Mouse (Mus musculus): ENCODE measurements around the gene Stfa2l1. TPM values are rescaled to one million over a fixed set of nuclear protein-coding genes. Genes with fewer than 3 reads are reported as not detected.
"Not testable (repeated sequence)": the region's sequence is repeated elsewhere in the genome, so short reads cannot be mapped to it uniquely, and the experiment has no call there.

Stfa2l1 gene
- total RNA-seq (2021): not detected
- long read RNA-seq, experiment 1: 0 reads
- long read RNA-seq, experiment 2: 0 reads

- no peak for DNase-seq (ENCODE audit: low spot score)
Observed at GRCm38 (mm10) chr16:36156402-36156975, at the start of gene Stfa2l1. TSS of gene Stfa2l1 (plus strand) at chr16:36156811.

DNA sequence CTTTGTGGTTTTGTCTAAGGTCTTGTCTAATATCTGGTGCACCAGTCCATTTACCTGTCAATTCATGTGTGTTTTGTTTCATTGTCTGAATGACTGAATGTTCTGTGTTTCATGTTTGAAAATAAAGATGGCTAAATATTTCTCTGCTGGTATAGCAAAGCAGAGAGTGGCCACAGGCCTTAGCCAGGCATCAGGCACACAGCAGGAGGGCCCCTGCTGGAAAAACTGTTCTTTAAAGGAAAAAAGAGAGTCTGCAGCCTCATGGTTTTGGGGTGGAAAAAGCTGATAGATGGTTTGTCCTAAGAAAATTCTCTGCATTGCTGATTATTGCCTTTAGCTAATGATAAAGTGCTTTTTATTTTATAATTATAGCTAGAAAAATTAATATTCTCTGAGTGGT is 45.1 kb upstream of the Stfa2l1 start:
- not testable (repeated sequence) for DNase-seq (ENCODE audit: low spot score)

DNA sequence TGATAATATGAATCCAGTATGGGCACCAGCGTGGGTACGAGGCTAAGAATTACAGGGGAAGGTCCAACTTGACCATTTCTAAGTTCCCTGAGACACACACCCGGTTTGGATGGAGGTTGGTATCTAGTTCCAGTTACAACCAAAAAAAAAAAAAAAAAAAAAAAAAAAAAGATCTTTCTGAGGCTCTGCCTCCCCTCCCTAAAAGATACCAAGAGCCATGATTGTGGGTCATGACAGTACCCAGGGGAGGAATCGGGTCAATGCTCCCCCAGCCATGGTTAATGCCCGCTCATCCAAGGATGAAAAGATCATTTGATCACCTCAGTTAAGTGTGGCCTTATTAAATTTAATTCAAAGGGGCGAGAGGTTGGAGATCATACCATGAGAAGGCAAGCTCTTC is 40.9 kb upstream of the Stfa2l1 start:
- DNase-seq (ENCODE audit: low spot score): not testable (repeated sequence)

GRCm38 (mm10) chr16:36128092-36128491 is 28.5 kb upstream of the Stfa2l1 start:
- no peak for DNase-seq (ENCODE audit: low spot score)

GRCm38 (mm10) chr16:36131141-36131540 is 25.5 kb upstream of the Stfa2l1 start, which contains the start of gene Csta1:
TSS of gene Csta1 (minus strand) at chr16:36131241.
- no peak for DNase-seq (ENCODE audit: low spot score)

DNA sequence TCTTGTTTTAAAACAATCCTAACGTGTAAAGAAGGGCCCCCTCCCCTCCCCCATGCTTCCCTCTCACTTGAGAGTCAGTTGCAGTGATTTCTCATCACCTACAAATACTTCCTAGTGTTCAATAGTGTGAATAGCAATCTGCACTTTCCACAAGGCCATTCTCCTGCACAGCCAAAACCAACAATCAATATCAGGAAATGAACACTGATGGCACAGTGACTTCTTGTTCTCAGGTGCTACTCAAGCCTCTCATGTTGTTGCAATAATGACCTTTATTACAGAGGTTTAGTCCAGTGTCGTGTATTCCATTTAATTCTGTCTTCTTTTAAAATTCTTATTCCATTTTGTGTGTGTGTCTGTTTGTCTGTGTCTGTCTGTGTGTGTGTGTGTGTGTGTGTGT is 18.4 kb upstream of the Stfa2l1 start:
- DNase-seq (ENCODE audit: low spot score): no peak

DNA sequence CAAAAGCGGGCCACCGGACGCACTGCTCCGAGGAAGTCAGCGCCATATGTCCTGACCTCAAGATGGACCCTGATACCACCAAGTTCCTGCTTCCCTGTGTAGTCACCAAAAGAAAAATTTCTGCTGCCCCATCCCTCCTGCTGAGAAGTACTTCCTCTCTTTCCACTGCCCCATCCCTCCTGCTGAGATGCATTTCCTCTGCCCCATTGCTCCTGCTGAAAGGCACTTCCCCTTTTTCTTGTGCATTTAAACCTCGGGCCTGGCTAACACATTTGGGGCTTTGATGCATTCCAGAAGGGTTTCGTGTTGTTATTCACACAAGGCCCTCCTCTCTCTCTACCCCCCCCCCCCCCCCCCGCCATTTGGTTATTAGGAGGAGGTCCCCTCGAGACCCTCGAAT is 11.2 kb downstream of the Stfa2l1 start:
- DNase-seq (ENCODE audit: low spot score): not testable (repeated sequence)

DNA sequence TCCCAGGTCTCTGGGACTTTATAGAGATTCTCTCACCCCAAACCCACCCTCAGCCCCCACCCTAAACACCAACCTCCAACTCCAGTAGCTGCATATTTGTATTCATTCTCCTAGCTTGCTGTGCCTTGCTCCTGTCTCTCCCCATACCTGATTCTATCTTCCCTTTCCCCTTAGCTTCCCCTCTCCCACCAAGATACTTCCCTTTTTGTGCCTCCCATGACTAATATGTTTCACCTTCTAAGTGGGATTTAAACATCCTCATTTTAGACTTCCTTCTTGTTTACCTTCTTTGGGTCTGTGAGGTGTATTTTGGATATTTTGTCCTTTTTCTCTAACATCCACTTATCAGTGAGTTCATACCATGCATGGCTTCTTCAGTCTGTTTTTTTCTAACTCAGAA is 19.5 kb downstream of the Stfa2l1 start:
- DNase-seq (ENCODE audit: low spot score): no peak

DNA sequence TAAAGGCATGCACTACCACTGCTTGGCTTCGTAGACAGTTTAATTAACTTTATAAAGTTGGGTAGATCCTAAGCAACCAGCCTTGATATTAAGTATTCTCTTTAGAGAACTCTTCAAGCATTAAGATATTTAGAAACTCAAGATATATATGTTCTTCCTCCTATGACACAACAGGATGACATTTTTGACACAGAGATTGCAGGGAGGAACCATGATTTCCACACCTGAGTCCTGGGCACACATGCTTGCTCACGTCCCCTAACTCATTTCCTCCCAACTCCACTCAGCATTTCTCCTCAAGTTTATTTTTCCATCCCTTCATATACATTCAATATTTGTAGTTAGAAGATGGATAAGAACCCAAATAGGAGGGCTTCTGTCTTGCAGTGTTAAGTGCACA is 23.3 kb downstream of the Stfa2l1 start:
- DNase-seq (ENCODE audit: low spot score): no peak

- not testable (repeated sequence) for DNase-seq (ENCODE audit: low spot score)
Observed at GRCm38 (mm10) chr16:36183912-36184311, 27.3 kb downstream of the Stfa2l1 start, which contains the start of gene Gm5483. TSS of gene Gm5483 (plus strand) at chr16:36184212.

DNA sequence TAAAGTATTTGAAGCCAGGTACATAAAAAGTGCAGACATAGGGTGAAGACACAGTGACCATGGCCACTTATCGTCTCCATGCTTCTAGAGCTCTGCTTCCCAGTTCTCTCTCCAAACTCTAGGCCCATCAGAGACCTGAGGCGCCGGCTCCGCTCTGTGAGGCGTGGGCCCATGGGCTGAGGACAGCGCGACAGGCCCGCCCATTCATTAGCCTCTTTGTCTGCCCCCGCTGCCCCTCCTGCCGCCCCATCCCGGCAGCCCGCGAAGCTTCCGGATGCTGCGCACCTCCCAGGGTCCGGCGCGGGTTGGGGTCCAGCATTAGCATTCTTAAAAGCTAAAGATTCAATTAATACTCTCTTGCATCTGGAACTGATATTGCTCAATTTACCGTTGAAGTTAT is 42.6 kb downstream of the Stfa2l1 start:
- DNase-seq (ENCODE audit: low spot score): no peak

DNA sequence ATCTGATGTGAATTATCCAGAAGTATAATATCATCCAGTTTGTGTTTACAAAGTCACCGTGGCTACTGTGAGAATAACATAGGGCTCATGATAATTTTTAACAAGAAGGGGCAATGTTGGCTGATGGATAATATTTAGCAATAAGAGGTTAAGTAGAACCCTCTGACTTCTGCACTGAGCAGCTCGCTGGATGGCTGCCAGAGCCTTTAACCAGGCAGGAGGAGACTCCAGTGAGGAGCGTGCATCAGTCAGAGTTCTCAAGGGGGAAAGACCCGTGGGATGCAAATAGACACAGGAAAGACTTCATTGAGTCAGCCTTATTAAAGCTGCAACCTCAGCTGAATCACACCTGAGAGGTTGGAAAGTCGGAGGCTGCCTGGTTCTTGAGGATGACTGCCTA is 47.2 kb downstream of the Stfa2l1 start:
- no peak for DNase-seq (ENCODE audit: low spot score)

GRCm38 (mm10) chr16:36205684-36206083 is 49.1 kb downstream of the Stfa2l1 start:
- not testable (repeated sequence) for DNase-seq (ENCODE audit: low spot score)

DNA sequence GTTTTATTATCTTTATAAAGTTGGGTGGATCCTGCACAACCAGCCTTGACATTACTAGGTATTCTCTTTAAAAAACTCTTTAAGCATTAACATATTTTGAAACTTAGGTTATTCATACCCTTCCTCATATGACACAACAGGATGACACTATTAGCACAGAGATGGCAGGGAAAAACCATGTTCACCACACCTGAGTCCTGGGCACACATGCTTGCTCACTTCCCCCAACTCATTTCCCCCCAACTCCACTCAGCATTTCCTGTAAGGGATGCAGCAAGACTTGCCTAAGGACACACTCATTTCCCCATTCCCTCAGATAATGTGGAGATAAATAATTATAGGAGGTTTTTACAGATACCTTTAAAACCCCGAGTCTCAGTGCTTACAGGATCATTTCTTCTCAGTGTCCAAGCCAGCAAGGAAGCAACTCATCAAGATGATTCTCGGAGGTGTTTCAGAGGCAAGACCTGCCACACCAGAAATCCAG is 53.4 kb downstream of the Stfa2l1 start, which contains the start of gene Gm5416:
TSS of gene Gm5416 (plus strand) at position 437 of the 487 bp plus-strand sequence.
- DNase-seq (ENCODE audit: low spot score): no peak

Other genes starting within 250 kb of the Stfa2l1 start
- gene Parp9, start 218.3 kb upstream of the Stfa2l1 start, total RNA-seq (2021): 1 to 10 TPM; 3.1 to 5.0 TPM
- 1 to 10 TPM; 4.3 to 5.1 TPM for gene Dtx3l, start 217.7 kb upstream of the Stfa2l1 start, total RNA-seq (2021)
- gene Kpna1, start 178.1 kb upstream of the Stfa2l1 start, total RNA-seq (2021): 100 to 1,000 TPM; 188 to 197 TPM
- 1 to 10 TPM; 2.2 to 2.4 TPM for gene Wdr5b, start 115.6 kb upstream of the Stfa2l1 start, total RNA-seq (2021)
- gene Fam162a, start 85.2 kb upstream of the Stfa2l1 start, total RNA-seq (2021): 100 to 1,000 TPM; 118 to 126 TPM
- 10 to 100 TPM; 25.4 to 30.2 TPM for gene Ccdc58, start 85.1 kb upstream of the Stfa2l1 start, total RNA-seq (2021)
- gene Csta1, start 25.6 kb upstream of the Stfa2l1 start, total RNA-seq (2021): not detected
- gene Gm5483, start 27.4 kb downstream of the Stfa2l1 start, total RNA-seq (2021): not detected
- not detected for gene Gm5416, start 53.6 kb downstream of the Stfa2l1 start, total RNA-seq (2021)
- gene 2010005H15Rik, start 64.7 kb downstream of the Stfa2l1 start, total RNA-seq (2021): not detected
- gene Stfa1, start 120.1 kb downstream of the Stfa2l1 start, total RNA-seq (2021): not detected
- gene BC117090, start 177.5 kb downstream of the Stfa2l1 start, total RNA-seq (2021): not detected
- not detected for gene BC100530, start 210.9 kb downstream of the Stfa2l1 start, total RNA-seq (2021)